Mouse (Mus musculus): ENCODE measurements around the gene Sdr9c7. TPM values are rescaled to one million over a fixed set of nuclear protein-coding genes. Genes with fewer than 3 reads are reported as not detected.
"Not testable (repeated sequence)": the region's sequence is repeated elsewhere in the genome, so short reads cannot be mapped to it uniquely, and the experiment has no call there.

Sdr9c7 gene
- polyA plus RNA-seq, 1 experiment = not detected

- Histone ChIP-seq H3K4me1 (ENCODE audit: control insufficient read depth, insufficient read depth, low read length) (no peaks in the 10 kb centered on the region), H3K4me3 (ENCODE audit: insufficient read depth, low read length) (no peak overlapping the region), H3K27ac (ENCODE audit: insufficient read depth, low read depth, low read length) (no peak overlapping the region)
- TF ChIP-seq CTCF (IDR thresholded peaks at IDR 0.05; ENCODE audit: low read depth, low read length) = no peak
These were observed 11.8 kb upstream of the Sdr9c7 start for GRCm38 (mm10) chr10:127886551-127886950.

GRCm38 (mm10) chr10:127886971-127887370, 11.3 kb upstream of the Sdr9c7 start:
- Histone ChIP-seq H3K27ac (ENCODE audit: insufficient read depth, low read depth, low read length) (no peak overlapping the region), H3K4me3 (ENCODE audit: insufficient read depth, low read length) (no peak overlapping the region), H3K4me1 (ENCODE audit: control insufficient read depth, insufficient read depth, low read length) (no peaks in the 10 kb centered on the region)
- TF ChIP-seq CTCF (IDR thresholded peaks at IDR 0.05; ENCODE audit: low read depth, low read length) = no peak
- no peak for TF ChIP-seq POLR2A (IDR thresholded peaks at IDR 0.05; ENCODE audit: borderline replicate concordance, low read depth, low read length)

- Histone ChIP-seq H3K27ac (ENCODE audit: insufficient read depth, low read depth, low read length) (no peak within 1 kb of the TSS), H3K4me3 (ENCODE audit: insufficient read depth, low read length) (no peak within 1 kb of the TSS), H3K4me1 (ENCODE audit: control insufficient read depth, insufficient read depth, low read length) (no peaks in the 10 kb centered on the region)
- no peak for TF ChIP-seq CTCF (IDR thresholded peaks at IDR 0.05; ENCODE audit: low read depth, low read length)
- TF ChIP-seq POLR2A (IDR thresholded peaks at IDR 0.05; ENCODE audit: borderline replicate concordance, low read depth, low read length) = no peak
These were observed 9.7 kb upstream of the Sdr9c7 start, which contains the start of gene Rdh7 for GRCm38 (mm10) chr10:127888605-127889004. Gene Rdh7, minus strand, starts transcription at chr10:127888817.

- H3K4me3 ChIP-seq (ENCODE audit: insufficient read depth, low read length) = no peak overlapping the region
- no peak overlapping the region for H3K27ac ChIP-seq (ENCODE audit: insufficient read depth, low read depth, low read length)
- H3K4me1 ChIP-seq (ENCODE audit: control insufficient read depth, insufficient read depth, low read length) = 0 out of 2 replicates have a peak, but pooled peaks cover 2% of the 10 kb centered on the region
- no peak for TF ChIP-seq POLR2A (IDR thresholded peaks at IDR 0.05; ENCODE audit: borderline replicate concordance, low read depth, low read length)
- TF ChIP-seq CTCF (IDR thresholded peaks at IDR 0.05; ENCODE audit: low read depth, low read length) = no peak
These were observed 6.8 kb upstream of the Sdr9c7 start for GRCm38 (mm10) chr10:127891481-127891880.

GRCm38 (mm10) chr10:127893163-127894022, 4.9 kb upstream of the Sdr9c7 start:
- not testable (repeated sequence) for H3K4me1 ChIP-seq (ENCODE audit: control insufficient read depth, insufficient read depth, low read length); H3K4me3 ChIP-seq (ENCODE audit: insufficient read depth, low read length); H3K27ac ChIP-seq (ENCODE audit: insufficient read depth, low read depth, low read length)

GRCm38 (mm10) chr10:127896705-127897104, 1.6 kb upstream of the Sdr9c7 start:
- no peak overlapping the region for H3K27ac ChIP-seq (ENCODE audit: insufficient read depth, low read depth, low read length)
- TF ChIP-seq POLR2A (IDR thresholded peaks at IDR 0.05; ENCODE audit: borderline replicate concordance, low read depth, low read length) = no peak
- TF ChIP-seq CTCF (IDR thresholded peaks at IDR 0.05; ENCODE audit: low read depth, low read length) = no peak
- 0 out of 2 replicates have a peak, but pooled peaks cover 2% of the 10 kb centered on the region for H3K4me1 ChIP-seq (ENCODE audit: control insufficient read depth, insufficient read depth, low read length)
- no peak overlapping the region for H3K4me3 ChIP-seq (ENCODE audit: insufficient read depth, low read length)

- no peak overlapping the region for H3K4me3 ChIP-seq (ENCODE audit: insufficient read depth, low read length)
- TF ChIP-seq POLR2A (IDR thresholded peaks at IDR 0.05; ENCODE audit: borderline replicate concordance, low read depth, low read length) (no peak), CTCF (IDR thresholded peaks at IDR 0.05; ENCODE audit: low read depth, low read length) (no peak)
- 0 out of 2 replicates have a peak, but pooled peaks cover 2% of the 10 kb centered on the region for H3K4me1 ChIP-seq (ENCODE audit: control insufficient read depth, insufficient read depth, low read length)
- no peak overlapping the region for H3K27ac ChIP-seq (ENCODE audit: insufficient read depth, low read depth, low read length)
These were observed 812 bp upstream of the Sdr9c7 start for GRCm38 (mm10) chr10:127897506-127897905.

GRCm38 (mm10) chr10:127899783-127900182, 1.5 kb downstream of the Sdr9c7 start:
- Histone ChIP-seq H3K4me3 (ENCODE audit: insufficient read depth, low read length) (no peak overlapping the region), H3K27ac (ENCODE audit: insufficient read depth, low read depth, low read length) (no peak overlapping the region), H3K4me1 (ENCODE audit: control insufficient read depth, insufficient read depth, low read length) (no peaks in the 10 kb centered on the region)
- TF ChIP-seq CTCF (IDR thresholded peaks at IDR 0.05; ENCODE audit: low read depth, low read length) (no peak), POLR2A (IDR thresholded peaks at IDR 0.05; ENCODE audit: borderline replicate concordance, low read depth, low read length) (no peak)

- Histone ChIP-seq H3K27ac (ENCODE audit: insufficient read depth, low read depth, low read length) (no peak overlapping the region), H3K4me1 (ENCODE audit: control insufficient read depth, insufficient read depth, low read length) (no peaks in the 10 kb centered on the region), H3K4me3 (ENCODE audit: insufficient read depth, low read length) (no peak overlapping the region)
- TF ChIP-seq POLR2A (IDR thresholded peaks at IDR 0.05; ENCODE audit: borderline replicate concordance, low read depth, low read length) (no peak), CTCF (IDR thresholded peaks at IDR 0.05; ENCODE audit: low read depth, low read length) (no peak)
These were observed 3.4 kb downstream of the Sdr9c7 start for GRCm38 (mm10) chr10:127901751-127902150.

GRCm38 (mm10) chr10:127903116-127903515, 4.8 kb downstream of the Sdr9c7 start:
- TF ChIP-seq POLR2A (IDR thresholded peaks at IDR 0.05; ENCODE audit: borderline replicate concordance, low read depth, low read length) (no peak), CTCF (IDR thresholded peaks at IDR 0.05; ENCODE audit: low read depth, low read length) (no peak)
- Histone ChIP-seq H3K27ac (ENCODE audit: insufficient read depth, low read depth, low read length) (no peak overlapping the region), H3K4me1 (ENCODE audit: control insufficient read depth, insufficient read depth, low read length) (no peaks in the 10 kb centered on the region), H3K4me3 (ENCODE audit: insufficient read depth, low read length) (no peak overlapping the region)

Data from bone marrow macrophage, adult 2 months (primary cell).